Mouse (Mus musculus) embryonic stem cell, embryonic (primary cell): ENCODE measurements around the gene Kcnk5.

Experiments used
- CTCF ChIA-PET, 4 experiments: fragments of 300-600 bp in 2 of 4; fragments of 350-600 bp in 2 of 4; sonication (Branson Sonifier 250); formaldehyde crosslinking; loops; one replicate each; lab custom pipeline; 2022; ENCODE audit warnings: inconsistent platforms in 2 of 4; lab: Charles Lee
- POLR2A ChIA-PET, 4 experiments: fragments of 300-600 bp in 2 of 4; fragments of 350-600 bp in 2 of 4; sonication (Branson Sonifier 250); formaldehyde crosslinking; loops; one replicate each; lab custom pipeline; 2022; ENCODE audit warnings: antibody characterized with exemption in 4 of 4, inconsistent platforms in 1 of 4; lab: Charles Lee

Gene Kcnk5

GRCm38 (mm10) chr14:20120868-20121267 lies 60.7 kb downstream of the Kcnk5 start:
- ChIA-PET CTCF (interaction anchor here in 2 of 4 experiments (0.6 to 1.5 kb wide), 2 partner anchors 13 to 138 kb away, joined by 3 to 5 read pairs; no protein-coding TSS in a partner anchor), POLR2A (interaction anchor here (0.6 to 2.3 kb wide), 27 partner anchors 9 to 808 kb away, joined by 3 to 15 read pairs (median 4); partner anchors contain the start of genes Kcnk5 (in 3 of the 4), Saysd1 (in 1 of the 4) and Vcl (in 1 of the 4))

GRCm38 (mm10) chr14:20120012-20120411 lies 61.6 kb downstream of the Kcnk5 start:
- POLR2A ChIA-PET, result interaction anchor here in 3 of 4 experiments (0.5 to 2.3 kb wide), 28 partner anchors 9 to 809 kb away, joined by 3 to 15 read pairs (median 4); partner anchors contain the start of genes Kcnk5 (in 2 of the 3) and Vcl (in 1 of the 3)
- CTCF ChIA-PET, result interaction anchor here in 2 of 4 experiments (0.6 to 1.5 kb wide), 3 partner anchors 100 to 300 kb away, joined by 3 to 5 read pairs (median 4); no protein-coding TSS in a partner anchor

- ChIA-PET CTCF (interaction anchor here in 3 of 4 experiments (0.6 to 4.3 kb wide), 13 partner anchors 11 to 212 kb away, joined by 3 to 90 read pairs (median 3); no protein-coding TSS in a partner anchor), POLR2A (interaction anchor here in 3 of 4 experiments (0.6 to 2.1 kb wide), 33 partner anchors 8 to 366 kb away, joined by 3 to 18 read pairs (median 4); partner anchors contain the start of genes Kcnk5 (in 2 of the 3), Cfap70 (in 1 of the 3), Kcnk16 (in 1 of the 3) and Saysd1 (in 1 of the 3))
Measured at GRCm38 (mm10) chr14:20116149-20116605, 65.4 kb downstream of the Kcnk5 start.

GRCm38 (mm10) chr14:20114951-20115350 lies 66.7 kb downstream of the Kcnk5 start:
- CTCF ChIA-PET, result interaction anchor here (0.5 to 4.3 kb wide), 38 partner anchors 12 to 365 kb away, joined by 3 to 107 read pairs (median 7); partner anchors contain the start of genes Anxa7 (in 1 of the 4), Kcnk16 (in 1 of the 4), Kcnk5 (in 1 of the 4) and Mrps16 (in 1 of the 4)
- POLR2A ChIA-PET, result interaction anchor here (0.5 to 2.5 kb wide), 43 partner anchors 12 to 937 kb away, joined by 3 to 23 read pairs (median 5); partner anchors contain the start of genes Kcnk5 (in 3 of the 4), Adk (in 1 of the 4), Ap3m1 (in 1 of the 4) and Kcnk16 (in 1 of the 4)

GRCm38 (mm10) chr14:20113964-20114363 lies 67.6 kb downstream of the Kcnk5 start:
- POLR2A ChIA-PET, result interaction anchor here (0.6 to 2.5 kb wide), 51 partner anchors 13 to 938 kb away, joined by 3 to 22 read pairs (median 5); partner anchors contain the start of genes Kcnk5 (in 3 of the 4), Adk (in 1 of the 4), Ap3m1 (in 1 of the 4) and Kcnk16 (in 1 of the 4)
- CTCF ChIA-PET, result interaction anchor here (0.5 to 4.3 kb wide), 119 partner anchors 8 to 560 kb away, joined by 3 to 107 read pairs (median 5); partner anchors contain the start of genes Kcnk5 (in 2 of the 4), Nudt13 (in 2 of the 4), Anxa7 (in 1 of the 4) and Kcnk16 (in 1 of the 4)

DNA sequence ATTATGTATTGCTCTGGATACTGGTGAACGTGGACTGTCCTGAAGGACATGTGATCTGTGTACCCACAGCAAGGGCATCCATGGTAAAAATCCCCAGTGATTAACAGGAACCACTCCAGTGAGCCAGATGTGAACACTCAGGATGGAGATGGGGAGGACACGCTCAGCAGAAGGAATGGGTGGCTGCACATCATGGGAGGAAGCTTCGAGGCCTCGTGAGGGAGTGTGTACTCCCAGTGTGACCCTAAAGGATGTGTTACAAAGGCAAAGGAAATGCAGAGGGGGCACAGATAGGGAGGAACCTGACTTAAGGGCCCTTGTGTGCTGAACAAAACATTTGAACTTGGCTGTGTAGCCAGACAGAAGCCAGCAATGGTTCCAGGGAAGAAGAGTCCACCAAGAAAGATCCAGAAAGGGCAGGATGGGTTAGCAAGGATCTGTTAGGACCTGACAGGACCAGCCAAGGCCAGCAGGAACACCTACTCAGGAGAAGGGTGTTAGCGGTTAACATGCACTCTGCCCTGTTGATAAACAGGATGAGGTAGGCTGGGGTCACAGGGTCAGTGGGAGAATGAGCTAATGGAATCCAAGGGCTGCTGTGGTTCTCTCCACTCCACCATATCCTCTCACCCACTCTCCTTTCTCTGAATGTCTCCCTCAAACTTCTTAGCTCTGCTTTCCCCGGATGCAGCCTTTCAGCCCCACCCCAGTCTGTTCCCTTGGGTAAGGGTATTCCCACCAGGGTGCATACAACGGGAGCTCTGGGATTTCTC lies 68.2 kb downstream of the Kcnk5 start:
- ChIA-PET CTCF (interaction anchor here (0.6 to 4.3 kb wide), 112 partner anchors 9 to 560 kb away, joined by 3 to 107 read pairs (median 5); partner anchors contain the start of genes Kcnk5 (in 2 of the 4), Nudt13 (in 2 of the 4), Kcnk16 (in 1 of the 4) and Saysd1 (in 1 of the 4)), POLR2A (interaction anchor here (0.7 to 2.5 kb wide), 45 partner anchors 13 to 939 kb away, joined by 3 to 22 read pairs (median 6); partner anchors contain the start of genes Kcnk5 (in 3 of the 4), Adk (in 1 of the 4), Ap3m1 (in 1 of the 4) and Kcnk16 (in 1 of the 4))

DNA sequence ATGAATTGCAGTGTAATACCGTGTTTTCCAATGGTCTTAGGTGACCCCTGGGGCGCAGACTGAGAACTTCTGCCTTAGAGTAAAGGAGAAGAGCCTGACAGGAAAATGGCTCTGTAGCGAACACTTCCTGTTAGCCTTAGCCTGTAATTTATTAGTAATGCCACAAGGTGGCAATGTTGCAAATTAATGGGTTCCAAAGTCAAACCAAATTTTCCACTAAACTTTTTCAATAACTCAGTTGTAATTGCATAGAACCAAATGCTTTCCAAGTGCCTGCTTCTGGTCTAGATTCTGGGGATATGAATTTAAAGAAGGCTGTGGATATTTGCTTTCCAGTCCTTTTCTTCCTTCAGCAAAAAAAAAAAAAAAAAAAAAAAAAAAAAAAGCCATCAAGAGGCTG lies 69.4 kb downstream of the Kcnk5 start:
- ChIA-PET CTCF (interaction anchor here in 3 of 4 experiments (0.6 to 1.5 kb wide), 19 partner anchors 16 to 389 kb away, joined by 3 to 13 read pairs (median 6); no protein-coding TSS in a partner anchor), POLR2A (interaction anchor here in 2 of 4 experiments (0.8 to 1.4 kb wide), 7 partner anchors 13 to 147 kb away, joined by 3 to 8 read pairs (median 3); partner anchors contain the start of gene Kcnk5 (in 1 of the 2))

GRCm38 (mm10) chr14:20110945-20111344 lies 70.7 kb downstream of the Kcnk5 start:
- CTCF ChIA-PET, result interaction anchor here in 1 of 4 experiments (1.5 kb wide), 1 partner anchor 123 kb away, joined by 10 read pairs; no protein-coding TSS in a partner anchor
- POLR2A ChIA-PET, result interaction anchor here in 2 of 4 experiments (0.6 to 1.1 kb wide), 2 partner anchors 110 to 562 kb away, joined by 3 to 4 read pairs; no protein-coding TSS in a partner anchor

GRCm38 (mm10) chr14:20106271-20106670 lies 75.3 kb downstream of the Kcnk5 start:
- CTCF ChIA-PET, result interaction anchor here in 1 of 4 experiments (1.1 kb wide), 1 partner anchor 152 kb away, joined by 4 read pairs; no protein-coding TSS in a partner anchor

DNA sequence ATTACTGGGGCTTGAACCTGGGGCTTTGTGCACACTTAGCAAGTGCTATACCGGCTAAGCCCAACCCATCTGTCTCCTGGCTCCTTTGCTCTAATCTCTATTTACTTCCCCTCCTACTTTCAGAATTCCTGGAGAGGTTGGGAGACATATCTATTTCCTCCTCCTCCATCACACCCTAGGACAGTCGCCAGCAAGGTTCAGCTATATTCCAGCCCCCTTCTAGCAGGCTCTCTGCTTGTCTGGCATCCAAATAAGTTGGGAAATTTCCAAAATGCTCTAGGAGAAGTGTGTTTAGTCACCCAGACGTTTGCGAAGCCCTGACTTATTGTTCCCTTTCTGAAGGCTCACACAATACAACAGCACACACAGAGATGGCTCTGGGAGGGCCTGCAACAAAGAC lies 78.4 kb downstream of the Kcnk5 start:
- POLR2A ChIA-PET, result interaction anchor here in 1 of 4 experiments (1.0 kb wide), 1 partner anchor 78 kb away, joined by 3 read pairs; the partner anchor contains the start of gene Kcnk5
- CTCF ChIA-PET, result no interaction called here

More at GRCm38 (mm10) chr14:20106271-20106670, 75.3 kb downstream of the Kcnk5 start:
- POLR2A ChIA-PET, result interaction anchor here in 1 of 4 experiments (0.6 to 1.3 kb wide), 3 partner anchors 20 to 163 kb away, joined by 3 to 4 read pairs (median 3); partner anchors contain the start of gene Kcnk16

- POLR2A ChIA-PET, result interaction anchor here in 1 of 4 experiments (1.2 kb wide), 1 partner anchor 9 kb away, joined by 3 read pairs; no protein-coding TSS in a partner anchor
- CTCF ChIA-PET, result no interaction called here
Measured at GRCm38 (mm10) chr14:20098061-20098460, 83.5 kb downstream of the Kcnk5 start.

- POLR2A ChIA-PET, result interaction anchor here in 3 of 4 experiments (1.0 to 2.0 kb wide), 4 partner anchors 11 to 234 kb away, joined by 3 to 8 read pairs (median 3); no protein-coding TSS in a partner anchor
Measured at GRCm38 (mm10) chr14:20094942-20095341, 86.7 kb downstream of the Kcnk5 start.

GRCm38 (mm10) chr14:20093493-20093892 lies 88.1 kb downstream of the Kcnk5 start:
- POLR2A ChIA-PET, result interaction anchor here in 3 of 4 experiments (0.7 to 3.0 kb wide), 5 partner anchors 10 to 149 kb away, joined by 3 to 29 read pairs (median 3); no protein-coding TSS in a partner anchor
- CTCF ChIA-PET, result interaction anchor here in 1 of 4 experiments (2.7 kb wide), 1 partner anchor 20 kb away, joined by 8 read pairs; no protein-coding TSS in a partner anchor

More at GRCm38 (mm10) chr14:20094942-20095341, 86.7 kb downstream of the Kcnk5 start:
- CTCF ChIA-PET, result interaction anchor here in 3 of 4 experiments (1.0 to 1.7 kb wide), 8 partner anchors 12 to 388 kb away, joined by 3 to 7 read pairs (median 4); no protein-coding TSS in a partner anchor
